Mouse (Mus musculus) regulatory T cell (primary cell): Measurements from ENCODE around the gene Cntrob.
"Not testable (repeated sequence)": the region's sequence is repeated elsewhere in the genome, so short reads cannot be mapped to it uniquely, and the experiment has no call there.

Experiments
- in situ Hi-C: fragments of 300-600 bp; cut with MboI, MseI; formaldehyde crosslinking; loops from one replicate; pipeline ENCODE4 v1.15.1; 2025; ENCODE audit warnings: high pct_unique_total_duplicates

The Cntrob gene

GRCm38 (mm10) chr11:69340161-69341131 lies 16.9 kb upstream of the Cntrob start, which contains the start of gene Rnf227:
TSS of gene Rnf227 (plus strand) at chr11:69340461.
- in situ Hi-C loops, result no loop called here

GRCm38 (mm10) chr11:69334796-69335195 lies 11.2 kb upstream of the Cntrob start:
- in situ Hi-C loops, result loop anchor here (5.0 kb wide), 1 partner anchor 53 kb away; no protein-coding TSS in a partner anchor

GRCm38 (mm10) chr11:69333922-69334321 lies 10.3 kb upstream of the Cntrob start:
- in situ Hi-C loops, result loop anchor here (5.0 kb wide), 1 partner anchor 53 kb away; no protein-coding TSS in a partner anchor

GRCm38 (mm10) chr11:69332713-69333253 lies 9.2 kb upstream of the Cntrob start:
- in situ Hi-C loops, result loop anchor here (5.0 kb wide), 1 partner anchor 55 kb away; no protein-coding TSS in a partner anchor

GRCm38 (mm10) chr11:69331929-69332405 lies 8.4 kb upstream of the Cntrob start:
- in situ Hi-C loops, result loop anchor here (5.0 kb wide), 1 partner anchor 55 kb away; no protein-coding TSS in a partner anchor

- in situ Hi-C loops, result loop anchor here (5.0 kb wide), 1 partner anchor 56 kb away; no protein-coding TSS in a partner anchor
Observed at GRCm38 (mm10) chr11:69331152-69331551, 7.6 kb upstream of the Cntrob start.

- in situ Hi-C loops, result no loop called here
Observed at GRCm38 (mm10) chr11:69328517-69328916, 4.9 kb upstream of the Cntrob start.

GRCm38 (mm10) chr11:69327648-69328047 lies 4.1 kb upstream of the Cntrob start:
- in situ Hi-C loops, result no loop called here

- in situ Hi-C loops, result no loop called here
Observed at GRCm38 (mm10) chr11:69327157-69327442, 3.5 kb upstream of the Cntrob start.

GRCm38 (mm10) chr11:69326408-69327156 lies 3.0 kb upstream of the Cntrob start:
- in situ Hi-C loops, result no loop called here

- in situ Hi-C loops, result no loop called here
Observed at GRCm38 (mm10) chr11:69325628-69326407, 2.2 kb upstream of the Cntrob start, which contains the start of gene Kcnab3. TSS of gene Kcnab3 (plus strand) at chr11:69326258.

GRCm38 (mm10) chr11:69324749-69325148 lies 1.2 kb upstream of the Cntrob start:
- in situ Hi-C loops, result loop anchor here (5.0 kb wide), 1 partner anchor 37 kb away; no protein-coding TSS in a partner anchor

- in situ Hi-C loops, result loop anchor here (5.0 kb wide), 1 partner anchor 36 kb away; no protein-coding TSS in a partner anchor
Observed at GRCm38 (mm10) chr11:69322693-69323471, 693 bp downstream of the Cntrob start.

GRCm38 (mm10) chr11:69322010-69322409 lies 1.6 kb downstream of the Cntrob start:
- in situ Hi-C loops, result loop anchor here (5.0 kb wide), 1 partner anchor 35 kb away; no protein-coding TSS in a partner anchor

- in situ Hi-C loops, result loop anchor here (5.0 kb wide), 1 partner anchor 34 kb away; no protein-coding TSS in a partner anchor
Observed at GRCm38 (mm10) chr11:69321580-69321979, 2.0 kb downstream of the Cntrob start.

- in situ Hi-C loops, result not testable (repeated sequence)
Observed at GRCm38 (mm10) chr11:69318000-69318399, 5.6 kb downstream of the Cntrob start.

- in situ Hi-C loops, result no loop called here
Observed at GRCm38 (mm10) chr11:69316361-69316760, 7.2 kb downstream of the Cntrob start.

GRCm38 (mm10) chr11:69311266-69311665 lies 12.3 kb downstream of the Cntrob start:
- in situ Hi-C loops, result no loop called here

- in situ Hi-C loops, result no loop called here
Observed at GRCm38 (mm10) chr11:69306039-69306438, 17.5 kb downstream of the Cntrob start.

GRCm38 (mm10) chr11:69305291-69305690 lies 18.3 kb downstream of the Cntrob start:
- in situ Hi-C loops, result no loop called here
